Mouse (Mus musculus) activated CD4-positive, CD25-positive, alpha-beta regulatory T cell, adult 4 months (primary cell): ENCODE results near the gene Npcd. TPM values are rescaled to one million over a fixed set of nuclear protein-coding genes. Genes with fewer than 3 reads are reported as not detected.

Source experiments
- ATAC-seq: one replicate; pipeline ENCODE4 v1.8.0; 2017
- polyA plus RNA-seq, 2 experiments: library from polyadenylated mRNA; unstranded; fragments of 100-300 nt; shearing (Covaris generic); gene quantifications; one replicate each; pipeline ENCODE4 v1.2.1; 2017

The Npcd gene
- polyA plus RNA-seq = not detected

DNA sequence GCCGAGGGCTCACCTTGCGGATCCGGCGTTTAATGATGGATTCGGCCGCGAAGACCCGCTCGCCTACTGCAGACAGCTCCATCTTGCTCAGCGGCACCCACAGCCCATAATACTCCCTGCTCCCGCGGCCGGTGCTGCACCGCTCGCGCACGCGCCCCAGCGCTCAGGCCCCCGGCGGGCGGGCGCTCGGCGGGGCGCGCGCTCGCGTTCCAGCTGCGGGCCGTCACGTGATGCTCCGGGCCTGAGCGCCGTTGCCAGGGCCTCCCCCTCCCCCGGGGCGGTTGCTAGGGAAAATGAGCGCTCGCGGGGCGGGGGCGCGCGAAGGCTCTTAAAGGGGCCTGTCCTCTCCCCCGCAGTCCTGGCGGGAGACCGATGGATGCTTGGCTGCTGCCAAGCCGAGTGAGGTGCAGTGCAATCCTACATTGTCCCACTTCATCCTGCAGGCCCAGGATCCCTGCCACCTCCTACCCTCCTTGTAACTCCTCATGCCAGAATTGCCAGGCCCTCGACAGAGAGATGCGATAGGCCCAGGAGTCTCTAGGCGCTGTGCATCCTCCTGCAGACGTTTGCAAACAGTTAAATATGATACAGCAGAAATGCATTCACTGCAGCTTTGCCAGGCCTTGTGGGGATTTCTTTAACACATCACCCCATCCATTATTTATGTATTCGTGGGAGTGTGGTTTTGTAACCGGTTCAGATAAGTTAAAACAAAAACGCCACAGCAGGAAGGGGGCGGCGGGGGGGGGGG is at the start of gene Npcd, which contains the start of gene Cbx6:
Gene Npcd, minus strand, starts transcription at position 108 of the 751 bp plus-strand sequence.
Gene Cbx6, minus strand, starts transcription at position 559 of the 751 bp plus-strand sequence.
- ATAC-seq = peak; percentile 74

DNA sequence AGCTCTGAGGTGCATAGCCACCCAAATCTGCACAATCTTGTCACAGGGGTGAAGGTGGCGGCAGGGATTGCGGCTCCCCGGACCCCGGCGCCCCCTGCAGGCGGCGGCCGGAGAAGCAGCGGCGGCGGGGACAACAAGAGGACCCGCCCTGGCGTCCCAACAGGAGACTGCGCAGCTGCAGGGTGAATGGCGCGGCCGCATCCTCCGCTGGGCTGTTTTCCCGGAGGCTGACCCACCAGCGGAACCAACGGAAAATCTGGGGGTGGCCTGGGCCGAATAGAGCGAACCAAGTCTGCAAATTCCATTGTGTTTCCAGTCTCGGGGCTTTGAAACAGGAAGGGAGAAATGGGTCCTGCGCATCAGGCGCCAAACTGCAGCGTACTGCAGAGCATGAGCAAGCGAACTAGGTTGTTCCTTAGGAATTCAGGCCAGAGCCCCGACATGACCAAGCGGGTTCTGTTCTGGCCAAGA is 49.4 kb upstream of the Npcd start:
- ATAC-seq = peak; percentile 91

DNA sequence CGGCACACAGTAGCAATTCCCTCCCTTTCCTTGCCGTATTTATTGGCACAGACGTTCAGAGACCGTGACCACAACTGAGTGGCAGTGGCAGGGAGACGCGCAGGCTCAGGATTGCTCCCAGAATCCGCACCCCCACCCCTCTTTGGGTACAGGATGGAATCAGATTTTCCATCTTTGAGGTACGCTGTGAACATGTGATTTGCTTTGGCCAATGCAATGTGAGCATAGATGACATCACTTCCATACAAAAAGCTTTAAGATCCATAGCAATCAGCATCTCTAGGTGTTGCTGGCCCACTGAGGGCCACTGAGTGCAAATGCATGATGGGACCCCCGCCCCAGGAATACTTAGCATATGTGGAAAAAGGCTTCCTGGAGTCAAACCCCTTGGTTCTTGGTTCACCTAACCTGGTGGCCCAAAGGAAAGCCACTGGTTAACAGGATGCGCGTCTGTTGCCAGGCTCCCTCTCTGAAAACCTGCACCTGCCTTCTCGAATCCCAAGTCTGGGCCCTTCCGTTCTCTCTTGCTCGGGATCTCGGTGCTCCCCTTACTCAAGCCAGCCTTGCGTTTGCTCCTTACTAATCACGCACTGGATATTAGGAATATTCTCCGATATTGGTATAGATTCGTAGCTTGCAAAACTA is 48.7 kb upstream of the Npcd start:
- peak; percentile 37 for ATAC-seq

GRCm38 (mm10) chr15:79880477-79880876 is 46.4 kb upstream of the Npcd start:
- no peak for ATAC-seq

GRCm38 (mm10) chr15:79879319-79879718 is 45.3 kb upstream of the Npcd start:
- ATAC-seq = no peak

DNA sequence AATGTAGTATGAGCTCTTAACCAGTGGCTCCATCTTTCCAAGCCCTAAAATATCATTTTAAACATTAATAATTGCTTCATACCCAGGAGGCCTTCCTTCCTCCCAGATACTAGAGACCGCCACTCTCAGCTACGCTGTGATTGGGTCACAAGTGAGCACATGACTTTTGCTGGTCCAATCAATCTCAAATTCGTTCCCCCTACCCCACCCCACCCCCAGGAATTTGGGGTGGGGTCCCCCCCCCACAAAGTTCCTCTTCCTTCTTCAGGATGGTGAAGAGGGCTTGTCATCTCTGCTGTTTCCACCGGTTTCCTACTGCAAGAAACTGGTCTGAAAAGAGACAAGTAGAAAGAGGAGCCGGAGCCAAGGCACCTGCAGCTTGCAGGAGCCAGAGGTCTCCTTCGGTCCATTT is 44.7 kb upstream of the Npcd start:
- ATAC-seq = no peak

DNA sequence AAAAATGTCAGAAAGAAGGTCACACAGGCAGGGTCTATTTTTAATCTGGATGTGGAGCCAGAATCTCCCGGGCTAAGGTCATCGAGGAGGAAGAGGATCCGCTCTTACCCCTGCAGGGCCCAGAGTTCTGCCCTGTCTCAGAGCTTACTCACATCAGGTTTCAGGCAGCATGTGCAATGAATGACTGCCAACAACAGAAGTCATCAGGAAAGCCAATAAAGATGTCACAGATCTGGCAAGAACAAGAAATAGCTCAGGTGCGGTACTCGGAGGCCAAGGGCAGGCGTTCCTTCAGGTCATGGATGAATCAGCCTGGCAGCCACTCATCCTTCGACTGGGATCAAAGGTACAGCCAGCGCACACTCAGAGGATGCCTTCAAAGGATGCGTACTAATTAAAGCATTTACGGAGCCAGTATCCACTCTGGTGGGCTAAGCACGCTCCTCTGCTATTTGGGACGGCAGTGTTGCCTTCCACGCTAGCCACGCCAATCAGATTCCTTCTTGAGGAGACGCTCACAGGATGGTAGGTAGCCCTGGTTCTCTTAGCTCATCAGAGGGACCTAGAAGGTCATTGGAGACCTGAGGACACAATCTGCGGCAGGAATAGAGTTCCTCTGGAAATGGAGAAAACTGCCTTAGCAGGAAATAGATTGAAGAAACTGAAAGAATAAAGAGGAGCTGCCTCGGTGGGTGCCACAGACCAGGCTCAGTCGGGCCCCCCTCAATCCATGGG is 41.4 kb upstream of the Npcd start:
- ATAC-seq = no peak

GRCm38 (mm10) chr15:79873995-79874394 is 40.0 kb upstream of the Npcd start:
- no peak for ATAC-seq

DNA sequence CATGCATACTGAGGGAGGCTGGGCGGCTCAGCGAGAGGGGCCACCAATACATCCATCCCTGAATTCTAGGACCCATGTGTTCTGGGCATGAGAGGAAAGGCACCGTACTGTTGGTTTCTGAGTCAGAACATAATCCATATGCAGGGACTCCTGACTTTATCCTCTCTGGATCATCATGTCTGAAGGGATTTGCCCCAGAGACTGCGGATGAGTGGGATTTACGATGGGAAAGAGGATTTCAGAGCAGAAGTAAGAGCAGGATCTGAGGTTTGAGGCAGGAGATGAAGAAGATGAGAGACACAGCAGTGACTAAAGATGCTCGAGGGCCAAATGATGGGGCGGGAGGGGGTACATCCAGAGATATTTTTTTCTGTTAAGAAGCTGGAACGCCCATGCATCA is 39.5 kb upstream of the Npcd start:
- ATAC-seq = no peak

GRCm38 (mm10) chr15:79867260-79868002 is 33.4 kb upstream of the Npcd start:
- ATAC-seq = no peak

DNA sequence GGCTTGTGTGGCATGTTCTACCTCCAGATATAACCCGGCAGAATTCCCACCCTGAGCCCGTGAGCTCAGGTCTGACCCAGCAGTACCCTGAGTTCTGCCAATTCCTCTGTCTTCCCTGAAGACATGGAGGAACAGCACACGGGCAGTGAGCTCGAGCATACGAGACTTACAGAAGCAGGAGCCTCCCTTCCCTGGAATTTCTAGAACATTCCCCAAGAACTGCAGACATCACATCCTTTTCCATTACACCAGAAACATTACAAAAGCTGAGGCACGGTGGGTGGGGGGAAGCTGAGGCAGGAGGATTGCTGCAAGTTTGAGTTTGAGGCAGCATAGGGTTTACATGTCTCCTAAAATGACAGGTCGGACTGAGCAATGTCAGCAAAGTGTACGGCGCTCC is 25.8 kb upstream of the Npcd start:
- ATAC-seq = no peak

- no peak for ATAC-seq
Observed at GRCm38 (mm10) chr15:79858979-79859378, 24.9 kb upstream of the Npcd start.

DNA sequence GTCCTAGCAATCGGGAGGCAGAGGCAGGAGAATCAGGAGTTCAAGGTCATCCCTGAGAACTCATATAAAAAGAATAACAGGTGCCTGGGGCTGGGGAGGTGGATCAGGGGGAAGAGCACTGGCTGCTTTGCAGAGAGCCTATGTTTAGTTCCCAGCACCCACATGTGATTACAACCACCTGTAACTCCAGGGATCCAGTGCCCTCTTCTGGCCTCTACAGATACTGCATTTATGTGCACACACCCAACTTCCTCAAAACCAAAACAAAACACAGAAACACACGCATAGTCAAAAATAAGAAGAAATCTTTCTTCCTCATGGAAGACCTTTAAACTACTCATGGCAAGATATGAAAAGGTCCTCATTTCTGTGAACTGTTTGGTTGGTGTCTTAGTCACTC is 16.1 kb upstream of the Npcd start:
- no peak for ATAC-seq

GRCm38 (mm10) chr15:79847100-79847499 is 13.1 kb upstream of the Npcd start:
- no peak for ATAC-seq

- no peak for ATAC-seq
Observed at GRCm38 (mm10) chr15:79845986-79846385, 11.9 kb upstream of the Npcd start.

GRCm38 (mm10) chr15:79842985-79843384 is 8.9 kb upstream of the Npcd start:
- no peak for ATAC-seq

DNA sequence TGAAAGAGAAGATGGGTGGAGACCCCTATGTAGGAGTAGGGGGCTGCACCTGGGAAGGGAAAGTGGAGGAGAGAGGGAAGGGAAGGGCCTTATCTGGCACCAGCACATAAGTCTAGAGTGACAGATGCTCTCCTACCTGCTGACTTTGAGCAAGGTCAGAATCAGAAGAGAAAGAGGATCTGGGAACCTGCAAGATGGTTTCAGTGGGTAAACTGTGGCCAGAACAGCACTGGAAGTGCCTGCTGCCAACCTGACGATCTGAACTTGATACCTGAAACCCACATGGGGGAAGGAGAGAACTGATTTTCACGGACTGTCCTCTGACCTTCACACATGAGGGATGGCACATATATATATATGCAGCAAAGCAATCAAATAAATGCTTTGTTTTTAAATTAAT is 6.2 kb upstream of the Npcd start:
- no peak for ATAC-seq

DNA sequence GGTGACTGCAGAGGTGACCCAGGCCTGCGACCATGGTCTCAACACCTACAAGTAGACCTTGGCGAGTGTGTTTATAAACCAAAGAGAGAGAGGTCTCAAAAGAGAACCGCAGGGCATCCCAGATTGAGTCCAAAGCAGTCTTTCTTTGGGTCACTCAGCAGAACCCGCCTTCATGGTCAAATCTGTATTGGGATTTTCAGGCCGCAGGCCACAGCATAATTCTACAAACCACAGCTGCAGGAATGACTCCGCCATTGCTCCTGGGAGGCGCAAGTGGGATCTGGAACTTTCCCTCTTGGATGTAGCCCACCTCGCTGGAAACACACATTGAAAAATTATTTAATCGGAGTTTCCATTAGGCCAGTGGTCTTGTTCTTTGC is 834 bp upstream of the Npcd start:
- no peak for ATAC-seq

GRCm38 (mm10) chr15:79833251-79834050 is 586 bp downstream of the Npcd start:
- no peak for ATAC-seq

DNA sequence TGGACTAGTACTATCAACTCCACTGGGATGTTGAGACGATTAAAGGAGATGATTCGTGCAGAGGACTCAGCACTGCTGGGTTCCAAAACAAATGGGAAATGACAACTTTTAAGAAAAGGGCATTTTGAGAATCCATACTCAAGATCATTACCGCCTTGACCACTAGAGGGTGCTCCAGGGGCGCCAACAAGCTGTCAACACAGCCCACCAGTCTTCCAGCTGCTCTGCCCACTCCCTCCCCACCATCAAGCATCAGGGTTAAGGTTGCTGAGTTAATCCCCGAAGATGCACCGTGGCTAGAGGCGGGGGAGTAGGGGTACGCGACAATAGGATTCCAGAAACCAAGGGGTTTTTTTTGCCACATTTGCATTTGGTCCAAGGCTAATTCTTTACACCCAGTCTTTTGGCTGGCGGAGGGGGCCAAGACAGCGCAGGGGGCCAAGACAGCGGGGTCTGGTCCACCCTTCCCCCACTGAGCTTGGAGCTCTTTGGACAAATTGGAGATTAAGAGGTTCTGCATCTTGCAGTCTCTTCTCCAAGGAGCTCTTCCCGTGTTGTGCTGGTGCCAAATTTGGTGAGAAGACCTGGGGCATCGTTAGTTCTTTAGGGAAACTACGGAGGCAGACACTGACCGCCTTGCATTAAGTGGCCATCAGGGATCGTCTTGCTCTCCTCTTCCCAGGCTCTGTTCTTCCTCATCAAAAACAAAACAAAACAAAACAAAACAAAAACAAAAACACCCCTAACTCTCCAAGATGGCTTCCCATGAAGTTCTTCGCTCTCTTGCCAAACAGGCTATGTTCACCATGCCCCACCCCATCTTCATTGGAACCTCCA is 1.8 kb downstream of the Npcd start:
- ATAC-seq = peak; percentile 28

DNA sequence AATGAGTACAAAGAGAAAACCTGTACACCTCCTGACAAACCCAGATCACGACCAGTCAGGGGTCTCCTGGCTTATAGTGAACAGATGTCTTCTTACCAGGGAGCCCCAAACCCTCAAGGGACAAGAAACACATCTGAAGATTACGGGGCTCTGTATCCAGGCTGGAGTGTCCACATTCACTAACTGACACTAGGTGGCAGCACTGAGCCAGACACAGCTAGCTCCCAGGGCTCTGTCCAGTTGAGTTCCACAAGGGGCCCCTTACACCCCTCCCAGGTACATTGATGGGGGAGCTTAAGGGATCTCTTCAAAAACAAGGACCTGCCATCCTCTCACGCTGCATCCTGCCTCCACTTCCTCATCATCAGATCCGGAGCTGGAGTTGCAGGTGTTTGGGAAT is 3.6 kb downstream of the Npcd start:
- no peak for ATAC-seq
